Mouse (Mus musculus) liver, adult 2 months (tissue): ENCODE measurements at regions not wholly inside any gene's neighbourhood (a gene's known extent, or its start where the extent isn't known, plus 50 kb on each side); places are given as distances from the start of the nearest gene placed in this dataset.

Experiments
- DNase-seq: peaks from one replicate; pipeline ENCODE4 v3.0.0-alpha.2; 2011; ENCODE audit warnings: low read depth, low spot score; ENCODE audit errors: extremely low read depth
- H3K27ac ChIP-seq: fragments of 200-500 bp; replicated peaks from 2 replicates; pipeline ENCODE4 v1.5.1; 2012; ENCODE audit warnings: low read depth, mild to moderate bottlenecking, control low read depth, inconsistent platforms, low read length; ENCODE audit not compliant: insufficient read depth
- H3K27me3 ChIP-seq: fragments of 200-500 bp; 2 replicates; pipeline ENCODE4 v1.6.1; 2012; ENCODE audit warnings: mild to moderate bottlenecking, moderate library complexity, low read length, inconsistent platforms; ENCODE audit not compliant: control insufficient read depth, insufficient read depth
- H3K36me3 ChIP-seq: fragments of 200-500 bp; 2 replicates; pipeline ENCODE4 v1.6.1; 2012; ENCODE audit warnings: low read length, inconsistent platforms; ENCODE audit not compliant: control insufficient read depth, insufficient read depth
- H3K4me1 ChIP-seq: fragments of 200-500 bp; 2 replicates; pipeline ENCODE4 v1.6.1; 2011; ENCODE audit warnings: low read length; ENCODE audit not compliant: control insufficient read depth, insufficient read depth
- H3K4me3 ChIP-seq: fragments of 200-500 bp; 2 replicates; pipeline ENCODE4 v1.5.1; 2011; ENCODE audit warnings: low read depth, mild to moderate bottlenecking, control low read depth, low read length, moderate library complexity; ENCODE audit not compliant: insufficient read depth
- H3K79me2 ChIP-seq: fragments of 200-500 bp; 2 replicates; pipeline ENCODE4 v1.6.1; 2012; ENCODE audit warnings: inconsistent platforms, mild to moderate bottlenecking, low read length, moderate library complexity; ENCODE audit not compliant: control insufficient read depth, insufficient read depth
- H3K9ac ChIP-seq: fragments of 200-500 bp; 2 replicates; pipeline ENCODE4 v1.6.1; 2012; ENCODE audit warnings: low read depth, mild to moderate bottlenecking, control low read depth, inconsistent platforms, low read length
- CTCF ChIP-seq: fragments of 200-500 bp; IDR thresholded peaks from 2 replicates; pipeline ENCODE4 v1.5.1; 2011; ENCODE audit warnings: low read depth, low read length, control low read depth
- POLR2A ChIP-seq: fragments of 200-500 bp; IDR thresholded peaks from 2 replicates; pipeline ENCODE4 v1.6.1; 2011; ENCODE audit warnings: low read length, control low read depth; ENCODE audit not compliant: insufficient read depth; ENCODE audit errors: extremely low read depth
- WGBS: fragments of 180-500 bp; shearing (Covaris S2); methylation state at CpG from one replicate; pipeline ENCODE4 v1.1.7; 2018; 5-methylcytosine and 5-hydroxymethylcytosine counted together

- Histone ChIP-seq H3K27ac (no peak overlapping the region), H3K4me3 (no peak overlapping the region), H3K4me1 (no peaks in the 10 kb centered on the region), H3K36me3 (no peaks in the 10 kb centered on the region), H3K9ac (no peak overlapping the region), H3K79me2 (no peaks in the 10 kb centered on the region), H3K27me3 (no peaks in the 10 kb centered on the region)
- TF ChIP-seq CTCF (no peak), POLR2A (no peak)
- DNase-seq: no peak
These were observed 476.6 kb upstream of the Vrk2 start for GRCm38 (mm10) chr11:27070381-27070780.

- no peak overlapping the region for H3K9ac ChIP-seq
- H3K4me1 ChIP-seq: no peaks in the 10 kb centered on the region
- H3K27me3 ChIP-seq: no peaks in the 10 kb centered on the region
- DNase-seq: no peak
- H3K4me3 ChIP-seq: no peak overlapping the region
- no peaks in the 10 kb centered on the region for H3K36me3 ChIP-seq
- TF ChIP-seq POLR2A (no peak), CTCF (no peak)
- 80% methylated on average over 1 of the region's 1 CpGs for WGBS
- H3K27ac ChIP-seq: no peak overlapping the region
- no peaks in the 10 kb centered on the region for H3K79me2 ChIP-seq
These were observed 433.5 kb upstream of the Vrk2 start for GRCm38 (mm10) chr11:27027243-27027852.

GRCm38 (mm10) chr11:27025500-27025899 is 431.7 kb upstream of the Vrk2 start:
- Histone ChIP-seq H3K79me2 (no peaks in the 10 kb centered on the region), H3K4me1 (no peaks in the 10 kb centered on the region), H3K9ac (no peak overlapping the region), H3K27ac (no peak overlapping the region), H3K27me3 (no peaks in the 10 kb centered on the region), H3K36me3 (no peaks in the 10 kb centered on the region), H3K4me3 (no peak overlapping the region)
- no peak for DNase-seq
- WGBS: 70% methylated on average over 2 of the region's 2 CpGs
- TF ChIP-seq POLR2A: no peak
- no peak for TF ChIP-seq CTCF

GRCm38 (mm10) chr11:26996292-26997099 is 402.7 kb upstream of the Vrk2 start:
- TF ChIP-seq POLR2A (no peak), CTCF (no peak)
- DNase-seq: no peak
- Histone ChIP-seq H3K27me3 (no peaks in the 10 kb centered on the region), H3K4me3 (no peak overlapping the region), H3K27ac (no peak overlapping the region), H3K36me3 (no peaks in the 10 kb centered on the region), H3K4me1 (no peaks in the 10 kb centered on the region), H3K9ac (no peak overlapping the region), H3K79me2 (no peaks in the 10 kb centered on the region)
- WGBS: 21% methylated on average over 3 of the region's 3 CpGs

- Histone ChIP-seq H3K79me2 (no peaks in the 10 kb centered on the region), H3K4me1 (no peaks in the 10 kb centered on the region), H3K4me3 (no peak overlapping the region), H3K9ac (no peak overlapping the region), H3K36me3 (no peaks in the 10 kb centered on the region), H3K27me3 (no peaks in the 10 kb centered on the region), H3K27ac (no peak overlapping the region)
- DNase-seq: no peak
- WGBS: 80% methylated on average over 7 of the region's 7 CpGs
- TF ChIP-seq CTCF (no peak), POLR2A (no peak)
These were observed 387.4 kb upstream of the Vrk2 start for GRCm38 (mm10) chr11:26981216-26981615.

GRCm38 (mm10) chr11:26972533-26973081 is 378.8 kb upstream of the Vrk2 start:
- WGBS: 83% methylated on average over 8 of the region's 8 CpGs
- H3K79me2 ChIP-seq: no peaks in the 10 kb centered on the region
- no peak overlapping the region for H3K9ac ChIP-seq
- DNase-seq: no peak
- no peak overlapping the region for H3K27ac ChIP-seq
- H3K4me1 ChIP-seq: no peaks in the 10 kb centered on the region
- H3K36me3 ChIP-seq: no peaks in the 10 kb centered on the region
- TF ChIP-seq POLR2A (no peak), CTCF (no peak)
- H3K4me3 ChIP-seq: no peak overlapping the region
- H3K27me3 ChIP-seq: no peaks in the 10 kb centered on the region
